Mouse (Mus musculus): ENCODE data around the gene Gm13757.
"Not testable (repeated sequence)": the region's sequence is repeated elsewhere in the genome, so short reads cannot be mapped to it uniquely, and the experiment has no call there.

The Gm13757 gene

GRCm38 (mm10) chr2:88449031-88449430 lies at the start of gene Gm13757:
Gene Gm13757, minus strand, starts transcription at chr2:88449131.
- no peak for DNase-seq

- no peak for DNase-seq
Observed at GRCm38 (mm10) chr2:88493020-88493419, 44.1 kb upstream of the Gm13757 start, which contains the start of gene Olfr1185-ps1. Gene Olfr1185-ps1, plus strand, starts transcription at chr2:88493320.

GRCm38 (mm10) chr2:88483298-88483697 lies 34.4 kb upstream of the Gm13757 start, which contains the start of gene Olfr1184:
Gene Olfr1184, plus strand, starts transcription at chr2:88483598.
- DNase-seq: no peak

- DNase-seq: not testable (repeated sequence)
Observed at GRCm38 (mm10) chr2:88454567-88454966, 5.6 kb upstream of the Gm13757 start, which contains the start of gene Olfr1183. Gene Olfr1183, plus strand, starts transcription at chr2:88454867.

GRCm38 (mm10) chr2:88426071-88426470 lies 22.9 kb downstream of the Gm13757 start, which contains the start of gene Olfr1181:
Gene Olfr1181, minus strand, starts transcription at chr2:88426171.
- DNase-seq: no peak

- no peak for DNase-seq
Observed at GRCm38 (mm10) chr2:88419051-88419450, 29.9 kb downstream of the Gm13757 start, which contains the start of gene Olfr1180. Gene Olfr1180, minus strand, starts transcription at chr2:88419151.

GRCm38 (mm10) chr2:88406353-88406752 lies 42.6 kb downstream of the Gm13757 start, which contains the start of gene Olfr1179:
Gene Olfr1179, minus strand, starts transcription at chr2:88406453.
- no peak for DNase-seq
